Mouse (Mus musculus) heart, embryonic 10.5 days (tissue): ENCODE measurements around the gene Pip4k2b. TPM values are rescaled to one million over a fixed set of nuclear protein-coding genes. Genes with fewer than 3 reads are reported as not detected.
"Not testable (repeated sequence)": the region's sequence is repeated elsewhere in the genome, so short reads cannot be mapped to it uniquely, and the experiment has no call there.

Source experiments
- DNase-seq: peaks from one replicate; pipeline ENCODE4 v3.0.0-alpha.2; 2017; ENCODE audit warnings: low spot score
- H3K27ac ChIP-seq: fragments of 300-500 bp; sonication (generic); 2 replicates; pipeline ENCODE4 v1.5.1; 2016; ENCODE audit warnings: mild to moderate bottlenecking
- H3K27me3 ChIP-seq: fragments of 300-500 bp; sonication (generic); 2 replicates; pipeline ENCODE4 v1.6.1; 2016; ENCODE audit warnings: mild to moderate bottlenecking; ENCODE audit not compliant: poor library complexity, insufficient read depth, severe bottlenecking
- H3K36me3 ChIP-seq: fragments of 300-500 bp; sonication (generic); 2 replicates; pipeline ENCODE4 v1.6.1; 2016; ENCODE audit warnings: mild to moderate bottlenecking, moderate library complexity
- H3K4me1 ChIP-seq: fragments of 300-500 bp; sonication (generic); 2 replicates; pipeline ENCODE4 v1.6.1; 2016; ENCODE audit warnings: mild to moderate bottlenecking
- H3K4me3 ChIP-seq: fragments of 300-500 bp; sonication (generic); 2 replicates; pipeline ENCODE4 v1.5.1; 2016; ENCODE audit warnings: mild to moderate bottlenecking, moderate library complexity
- H3K9me3 ChIP-seq: fragments of 300-500 bp; sonication (generic); 2 replicates; pipeline ENCODE4 v1.6.1; 2016; ENCODE audit warnings: mild to moderate bottlenecking, moderate library complexity
- WGBS: fragments of 180-500 bp; shearing (Covaris S2); methylation state at CpG from one replicate; pipeline ENCODE4 v1.1.7; 2016; 5-methylcytosine and 5-hydroxymethylcytosine counted together
- polyA plus RNA-seq: library from polyadenylated mRNA; unstranded; fragments of >200 nt; fragmentation: Nextera tagmentation; extraction: Ambion mirVana; gene quantifications from 2 replicates; pipeline ENCODE4 v1.2.1, GENCODE M21; 2016

Gene Pip4k2b
- polyA plus RNA-seq, result 0.96 and 1.3 TPM in 2 replicates

DNA sequence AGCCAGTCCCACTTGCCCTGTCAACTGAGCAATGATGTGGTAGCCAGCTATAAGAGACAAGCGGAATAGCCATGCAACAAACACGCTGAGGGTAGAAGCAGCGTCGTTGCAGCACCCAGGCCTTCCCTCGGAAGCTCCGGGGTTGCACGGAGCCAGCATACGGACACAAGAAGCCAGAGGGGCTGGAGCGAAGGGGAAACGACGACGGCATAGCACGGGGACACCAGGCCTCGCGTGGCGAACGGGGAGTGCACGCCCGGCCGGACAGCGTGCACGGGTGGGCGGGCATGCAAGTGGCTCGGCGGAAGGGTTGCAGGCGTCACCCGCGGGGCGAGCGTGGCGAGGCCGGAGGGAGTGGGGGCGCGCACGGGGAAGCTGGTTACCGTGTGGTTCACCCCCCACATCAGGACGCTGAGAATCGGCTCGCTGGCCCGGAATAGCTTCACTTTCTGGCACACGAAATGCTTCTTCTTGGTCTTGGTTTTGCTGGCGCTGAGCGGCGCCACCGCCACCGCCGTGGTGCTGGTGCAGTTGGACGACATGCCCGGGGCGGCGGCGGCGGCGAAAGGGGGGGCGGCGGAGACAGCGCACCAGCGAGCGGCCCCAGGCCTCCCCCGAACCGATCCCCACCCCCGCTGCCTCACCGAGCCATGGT lies at the start of gene Pip4k2b:
Gene Pip4k2b, minus strand, starts transcription at position 642 of the 655 bp plus-strand sequence.
- peaks cover 27% of the 10 kb centered on the region for H3K4me1 ChIP-seq
- DNase-seq, result no peak
- WGBS, result under 1% methylated on average over 62 of the region's 63 CpGs
- peaks cover 30% of the 10 kb centered on the region for H3K36me3 ChIP-seq
- no peaks in the 10 kb centered on the region for H3K9me3 ChIP-seq
- H3K27me3 ChIP-seq, result no peaks in the 10 kb centered on the region
- H3K4me3 ChIP-seq, result peak within 1 kb of the TSS; percentile 91
- peak within 1 kb of the TSS; percentile 99 for H3K27ac ChIP-seq

DNA sequence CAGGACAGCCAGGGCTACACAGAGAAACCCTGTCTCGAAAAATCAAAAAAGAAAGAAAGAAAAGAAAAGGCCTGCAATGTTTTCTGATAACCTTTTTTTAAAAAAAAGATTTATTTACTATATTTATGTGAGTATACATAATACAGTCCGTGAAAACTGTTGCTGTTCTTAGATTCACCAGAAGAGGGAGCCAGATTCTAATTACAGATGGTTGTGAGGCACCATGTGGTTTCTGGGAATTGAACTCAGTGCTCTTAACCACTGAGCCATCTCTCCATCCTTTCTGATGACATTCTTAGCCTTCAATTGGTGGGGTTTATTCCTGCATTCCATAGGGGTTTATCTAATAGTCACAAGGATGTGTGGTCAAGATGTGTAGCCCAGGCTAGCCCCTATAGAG lies 48.7 kb upstream of the Pip4k2b start:
- no peak for DNase-seq
- no peak overlapping the region for H3K27ac ChIP-seq
- 6% methylated on average over 2 of the region's 2 CpGs for whole genome bisulfite sequencing
- H3K27me3 ChIP-seq, result no peaks in the 10 kb centered on the region
- H3K36me3 ChIP-seq, result no peaks in the 10 kb centered on the region
- no peak overlapping the region for H3K4me3 ChIP-seq
- no peaks in the 10 kb centered on the region for H3K9me3 ChIP-seq
- H3K4me1 ChIP-seq, result peaks cover 6% of the 10 kb centered on the region; the same call in 1 of the 2 replicates

DNA sequence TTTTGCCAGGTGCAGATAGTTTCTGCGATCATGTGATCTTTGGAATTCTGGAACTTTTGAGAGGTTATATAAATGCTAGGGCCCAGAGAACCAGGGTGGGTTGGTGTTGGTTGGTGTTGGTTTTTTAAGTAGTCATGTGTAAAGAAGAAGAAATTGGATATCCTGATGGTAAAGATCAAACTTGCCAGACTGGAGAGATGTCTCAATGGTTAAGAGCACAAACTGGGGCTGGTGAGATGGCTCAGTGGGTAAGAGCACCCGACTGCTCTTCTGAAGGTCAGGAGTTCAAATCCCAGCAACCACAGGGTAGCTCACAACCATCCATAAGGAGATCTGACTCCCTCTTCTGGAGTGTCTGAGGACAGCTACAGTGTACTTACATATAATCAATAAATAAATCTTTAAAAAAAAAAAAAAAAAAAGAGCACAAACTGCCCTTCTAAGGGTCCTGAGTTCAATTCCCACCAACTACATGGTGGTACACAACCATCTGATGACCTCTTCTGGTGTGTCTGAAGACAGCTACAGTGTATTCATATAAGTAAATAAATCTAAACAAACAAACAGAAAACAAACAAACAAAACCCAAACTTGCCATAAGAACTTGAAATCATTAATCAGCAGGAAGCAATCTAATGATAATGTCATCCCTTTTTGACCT lies 46.4 kb upstream of the Pip4k2b start:
- DNase-seq, H3K36me3 ChIP-seq, H3K9me3 ChIP-seq, H3K4me3 ChIP-seq, H3K27ac ChIP-seq, H3K27me3 ChIP-seq, H3K4me1 ChIP-seq: not testable (repeated sequence)
- 75% methylated on average over 2 of the region's 2 CpGs for WGBS

DNA sequence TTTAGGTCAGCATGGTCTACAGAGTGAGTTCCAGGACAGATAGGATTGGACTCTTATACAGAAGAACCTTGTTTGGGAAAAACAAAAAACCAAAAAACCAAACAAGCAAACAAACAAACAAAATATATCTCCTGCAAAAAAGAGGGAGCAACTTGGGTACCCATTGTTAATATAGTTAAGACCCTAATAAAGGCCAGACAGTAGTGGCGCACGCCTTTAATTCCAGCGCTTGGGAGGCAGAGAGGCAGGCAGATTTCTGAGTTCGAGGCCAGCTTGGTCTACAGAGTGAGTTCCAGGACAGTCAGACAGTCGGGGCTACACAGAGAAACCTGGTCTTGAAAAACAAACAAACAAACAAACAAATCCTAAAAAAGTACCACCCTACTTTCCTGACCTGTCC lies 45.2 kb upstream of the Pip4k2b start:
- H3K9me3 ChIP-seq, result no peaks in the 10 kb centered on the region
- H3K27ac ChIP-seq, result no peak overlapping the region
- no peaks in the 10 kb centered on the region for H3K27me3 ChIP-seq
- H3K36me3 ChIP-seq, result no peaks in the 10 kb centered on the region
- 80% methylated on average over 5 of the region's 5 CpGs for WGBS
- DNase-seq, result no peak
- H3K4me3 ChIP-seq, result no peak overlapping the region
- H3K4me1 ChIP-seq, result no peaks in the 10 kb centered on the region

DNA sequence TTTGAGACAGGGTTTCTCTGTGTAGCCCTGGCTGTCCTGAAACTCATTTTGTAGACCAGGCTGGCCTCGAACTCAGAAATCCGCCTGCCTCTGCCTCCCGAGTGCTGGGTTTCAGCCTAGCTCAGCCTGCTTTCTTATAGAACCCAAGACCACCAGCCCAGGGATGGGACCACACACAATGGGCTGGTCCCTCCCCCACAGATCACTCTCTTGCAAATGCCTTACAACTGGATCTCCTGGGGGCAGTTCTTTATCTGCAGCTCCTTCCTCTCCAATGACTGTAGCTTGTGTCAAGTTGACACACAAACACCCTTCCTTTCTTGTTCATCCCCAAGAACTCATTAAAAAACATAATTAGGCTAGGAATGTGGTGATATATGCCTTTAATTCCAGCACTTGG lies 43.5 kb upstream of the Pip4k2b start:
- Histone ChIP-seq H3K4me3 (no peak overlapping the region), H3K27me3 (no peaks in the 10 kb centered on the region), H3K36me3 (no peaks in the 10 kb centered on the region), H3K27ac (no peak overlapping the region), H3K4me1 (no peaks in the 10 kb centered on the region), H3K9me3 (no peaks in the 10 kb centered on the region)
- 76% methylated on average over 3 of the region's 3 CpGs for WGBS
- no peak for DNase-seq

DNA sequence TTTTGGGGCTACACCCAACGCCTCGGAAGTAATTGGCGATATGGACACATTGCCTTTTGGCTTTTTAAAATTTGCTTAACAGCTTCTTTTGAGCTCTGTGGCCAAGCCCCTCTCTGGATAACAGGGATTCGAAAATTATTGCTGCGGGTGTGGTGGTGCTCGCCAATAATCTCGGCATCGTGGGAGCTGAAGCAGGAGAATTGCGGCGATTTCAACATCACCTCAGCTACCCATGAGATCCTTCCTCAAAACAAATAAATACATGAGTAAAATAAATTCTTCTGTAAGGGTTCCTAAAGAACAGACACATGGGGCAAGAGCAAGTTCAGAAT lies 38.0 kb upstream of the Pip4k2b start:
- Histone ChIP-seq H3K27ac (peak overlapping the region; percentile 97), H3K4me1 (peaks cover 13% of the 10 kb centered on the region), H3K27me3 (no peaks in the 10 kb centered on the region), H3K4me3 (peak overlapping the region; percentile 97), H3K36me3 (peaks cover 37% of the 10 kb centered on the region), H3K9me3 (no peaks in the 10 kb centered on the region)
- under 1% methylated on average over 10 of the region's 10 CpGs for WGBS
- DNase-seq, result no peak

DNA sequence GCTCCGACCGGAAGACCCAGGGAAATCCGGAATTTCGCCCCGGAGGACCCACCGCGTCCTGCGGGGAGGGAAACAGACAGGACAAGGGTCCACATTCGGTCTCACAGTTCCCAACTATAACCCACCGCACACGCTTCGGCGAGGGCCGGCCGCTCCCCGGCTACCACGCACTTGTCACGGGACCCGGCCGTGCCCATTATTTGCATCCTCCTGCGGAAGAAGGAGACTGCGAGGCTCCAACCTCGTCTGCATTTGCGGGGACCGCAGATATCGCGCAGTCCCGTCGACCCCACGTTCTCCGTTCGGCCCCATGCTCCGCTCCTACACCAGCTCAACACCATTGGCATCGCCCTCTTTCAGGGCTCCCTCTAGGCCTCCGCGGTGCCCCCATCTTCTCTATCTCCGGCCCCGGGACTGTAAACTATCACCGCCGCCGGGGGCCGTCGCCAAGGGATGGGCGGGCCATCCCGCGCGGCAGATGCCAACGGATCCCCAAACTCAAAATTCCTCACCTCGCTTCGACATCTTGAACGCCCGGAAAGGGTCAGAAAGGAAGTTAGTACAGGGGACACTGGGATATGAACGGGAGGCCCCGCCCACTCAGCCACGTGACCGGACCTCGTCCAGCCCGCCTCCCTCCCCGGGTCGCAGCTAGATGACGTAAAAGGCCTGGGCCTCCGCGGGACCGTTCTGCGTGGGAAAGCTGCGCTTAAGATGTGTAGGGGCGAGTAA lies 37.5 kb upstream of the Pip4k2b start, which contains the start of gene Rpl23:
Gene Rpl23, minus strand, starts transcription at position 606 of the 732 bp plus-strand sequence.
- peaks cover 42% of the 10 kb centered on the region for H3K36me3 ChIP-seq
- H3K9me3 ChIP-seq, result no peaks in the 10 kb centered on the region
- no peaks in the 10 kb centered on the region for H3K27me3 ChIP-seq
- WGBS, result under 1% methylated on average over 67 of the region's 67 CpGs
- peak within 1 kb of the TSS; percentile 97 for H3K4me3 ChIP-seq
- H3K4me1 ChIP-seq, result peaks cover 13% of the 10 kb centered on the region
- peak within 1 kb of the TSS; percentile 97 for H3K27ac ChIP-seq
- DNase-seq, result peak; percentile 99

DNA sequence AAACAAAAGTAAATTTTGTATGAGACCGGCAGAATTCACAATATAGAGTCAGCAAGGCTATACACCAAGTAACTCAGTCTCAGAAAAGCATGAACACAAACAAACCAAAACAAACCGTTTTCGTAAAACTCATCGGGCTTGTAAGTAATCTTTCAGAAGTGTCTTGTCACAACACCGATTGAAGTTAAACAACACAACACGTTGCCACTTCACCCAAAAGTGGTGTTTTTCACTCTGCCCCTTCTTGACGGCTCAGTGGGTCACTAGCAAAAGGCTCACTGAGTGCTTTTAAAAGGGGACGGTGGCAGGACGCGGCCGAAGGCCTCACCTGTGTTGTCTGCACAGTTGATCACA lies 37.0 kb upstream of the Pip4k2b start:
- no peaks in the 10 kb centered on the region for H3K9me3 ChIP-seq
- H3K4me3 ChIP-seq, result peak overlapping the region; percentile 97
- peaks cover 48% of the 10 kb centered on the region for H3K36me3 ChIP-seq
- 2% methylated on average over 11 of the region's 11 CpGs for WGBS
- H3K4me1 ChIP-seq, result peaks cover 13% of the 10 kb centered on the region
- H3K27ac ChIP-seq, result peak overlapping the region; percentile 97
- DNase-seq, result no peak
- no peaks in the 10 kb centered on the region for H3K27me3 ChIP-seq

DNA sequence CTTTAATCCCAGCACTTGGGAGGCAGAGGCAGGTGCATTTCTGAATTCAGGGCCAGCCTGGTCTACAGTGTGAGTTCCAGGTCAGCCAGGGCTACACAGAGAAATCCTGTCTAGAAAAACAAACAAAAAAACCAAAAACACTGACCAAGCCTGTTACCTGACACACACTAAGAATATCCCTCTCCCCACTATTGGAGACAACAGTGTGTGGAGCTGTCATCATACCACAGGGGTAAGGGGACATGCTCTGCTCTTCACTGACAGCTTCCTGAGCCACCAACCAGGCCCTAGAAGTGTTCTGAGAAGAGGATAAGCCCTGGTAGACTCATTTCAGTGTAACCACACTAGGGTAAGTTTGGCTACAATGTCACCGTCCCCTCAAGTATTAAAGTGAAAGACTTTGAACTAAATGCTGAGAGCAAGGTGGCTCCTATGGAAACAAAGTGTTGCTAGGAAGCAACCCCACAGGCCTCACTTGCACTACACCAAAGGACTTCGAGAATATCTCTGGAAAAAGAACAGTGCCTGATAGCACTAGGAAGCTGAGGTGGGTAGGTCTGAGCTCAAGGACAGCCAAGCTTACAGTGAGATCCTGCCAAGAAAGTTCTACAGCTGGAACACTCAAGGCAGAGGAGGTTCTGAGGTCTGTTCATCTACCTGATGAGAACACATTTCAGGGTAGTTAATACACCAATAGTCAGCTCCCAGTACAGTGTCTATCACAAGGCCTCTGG lies 35.6 kb upstream of the Pip4k2b start:
- H3K4me1 ChIP-seq, result peaks cover 13% of the 10 kb centered on the region
- H3K27ac ChIP-seq, result peak overlapping the region; percentile 97; the same call in 1 of the 2 replicates
- 67% methylated on average over 2 of the region's 2 CpGs for whole genome bisulfite sequencing
- H3K4me3 ChIP-seq, result peak overlapping the region; percentile 97
- H3K36me3 ChIP-seq, result peaks cover 59% of the 10 kb centered on the region
- H3K27me3 ChIP-seq, result no peaks in the 10 kb centered on the region
- DNase-seq, result no peak
- H3K9me3 ChIP-seq, result no peaks in the 10 kb centered on the region

DNA sequence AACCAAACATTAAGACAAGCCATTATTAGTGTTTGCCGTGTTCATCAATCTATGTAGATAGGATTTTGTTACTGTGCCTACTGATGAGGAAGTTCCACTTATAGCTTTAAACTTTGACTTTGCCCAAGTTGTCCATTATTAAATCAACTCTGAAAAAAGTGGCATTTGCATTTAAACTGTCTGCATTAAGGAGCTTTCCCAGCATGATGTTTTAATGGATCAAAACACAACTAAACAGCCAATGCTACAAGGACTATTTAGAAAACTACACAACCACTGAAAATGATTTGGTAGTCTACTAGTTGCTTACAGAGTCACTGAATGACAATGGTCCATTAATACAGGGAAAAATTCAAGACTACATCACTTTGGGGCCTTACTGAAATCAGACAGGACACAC lies 34.4 kb upstream of the Pip4k2b start:
- H3K4me1 ChIP-seq, result peaks cover 13% of the 10 kb centered on the region
- no peaks in the 10 kb centered on the region for H3K9me3 ChIP-seq
- H3K27ac ChIP-seq, result no peak overlapping the region
- 93% methylated on average over 1 of the region's 1 CpGs for WGBS
- no peak overlapping the region for H3K4me3 ChIP-seq
- H3K27me3 ChIP-seq, result no peaks in the 10 kb centered on the region
- no peak for DNase-seq
- peaks cover 61% of the 10 kb centered on the region for H3K36me3 ChIP-seq

DNA sequence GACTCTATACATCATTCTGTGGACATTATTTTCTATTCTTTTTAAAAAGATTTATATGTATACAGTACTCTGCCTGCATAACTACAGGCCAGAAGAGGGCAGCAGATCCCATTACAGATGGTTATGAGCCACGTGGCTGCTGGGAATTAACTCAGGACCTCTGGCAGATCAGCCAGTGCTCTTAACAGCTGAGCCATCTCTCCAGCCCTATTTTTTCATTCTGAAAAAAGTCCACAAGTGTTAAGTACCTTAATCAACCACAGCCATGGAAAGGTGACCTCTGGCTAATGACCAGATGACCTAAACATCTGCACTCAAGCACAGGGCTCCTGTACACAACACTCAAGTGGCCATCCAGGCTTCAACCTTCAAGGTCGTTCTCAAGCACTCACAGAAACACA lies 32.6 kb upstream of the Pip4k2b start:
- Histone ChIP-seq H3K27me3 (no peaks in the 10 kb centered on the region), H3K27ac (no peak overlapping the region), H3K4me3 (no peak overlapping the region), H3K36me3 (peaks cover 61% of the 10 kb centered on the region), H3K9me3 (no peaks in the 10 kb centered on the region), H3K4me1 (peaks cover 13% of the 10 kb centered on the region)
- DNase-seq, result no peak
- 41% methylated on average over 2 of the region's 2 CpGs for WGBS

DNA sequence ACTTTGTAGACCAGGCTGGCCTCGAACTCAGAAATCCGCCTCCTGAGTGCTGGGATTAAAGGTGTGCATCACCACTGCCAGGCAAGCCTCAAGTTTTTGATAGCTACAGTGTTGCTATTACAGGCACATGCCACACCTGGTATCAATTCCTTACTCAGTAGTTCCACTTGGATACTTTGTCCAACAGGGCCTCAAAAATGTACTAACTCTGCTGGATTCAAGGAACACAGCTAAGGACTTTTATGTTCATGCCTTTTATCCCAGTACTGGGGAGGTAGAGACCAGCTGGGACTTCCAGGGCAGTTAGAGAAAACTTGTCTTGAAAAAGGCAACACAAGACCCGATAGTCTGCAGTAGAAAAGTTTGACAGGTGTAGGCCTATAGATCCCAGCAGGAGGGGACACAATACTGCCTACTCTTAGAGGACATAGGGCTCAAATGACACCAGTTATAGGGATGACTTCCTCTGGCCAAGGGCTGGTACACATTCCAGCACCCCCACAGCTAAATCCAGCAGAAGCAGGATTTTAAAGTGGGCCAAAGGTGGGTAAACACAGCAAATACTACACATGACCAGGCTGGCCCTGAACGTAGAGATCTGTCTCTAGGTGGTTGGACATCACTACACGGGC lies 32.1 kb upstream of the Pip4k2b start:
- peaks cover 61% of the 10 kb centered on the region for H3K36me3 ChIP-seq

More for the DNA sequence above, 32.1 kb upstream of the Pip4k2b start:
- 60% methylated on average over 5 of the region's 5 CpGs for WGBS
- Histone ChIP-seq H3K27ac (no peak overlapping the region), H3K27me3 (no peaks in the 10 kb centered on the region), H3K4me3 (no peak overlapping the region), H3K9me3 (no peaks in the 10 kb centered on the region), H3K4me1 (peaks cover 13% of the 10 kb centered on the region)
- no peak for DNase-seq
